Mouse (Mus musculus) midbrain, embryonic 11.5 days (tissue): ENCODE results near the gene Spats2l. TPM values are rescaled to one million over a fixed set of nuclear protein-coding genes. Genes with fewer than 3 reads are reported as not detected.
A peak's percentile ranks its signal among the peaks of the same experiment; 100 is the strongest.

Experiments used
- ATAC-seq: fragments of 200-750 bp; cut with Nextera tagmentation; 2 replicates; pipeline ENCODE4 v1.8.0; 2017; ENCODE audit warnings: moderate TSS enrichment, moderate library complexity; ENCODE audit not compliant: low FRiP score
- DNase-seq: peaks from one replicate; pipeline ENCODE4 v3.0.0; 2015; ENCODE audit warnings: low spot score; ENCODE audit errors: missing footprints
- H3K27ac ChIP-seq: fragments of 300-500 bp; sonication (generic); 2 replicates; pipeline ENCODE4 v1.5.1; 2014; ENCODE audit warnings: low read depth, low read length
- H3K27me3 ChIP-seq: fragments of 300-500 bp; sonication (generic); 2 replicates; pipeline ENCODE4 v1.6.1; 2014; ENCODE audit warnings: mild to moderate bottlenecking, low read length, moderate library complexity, mixed read lengths; ENCODE audit not compliant: control insufficient read depth, insufficient read depth
- H3K36me3 ChIP-seq: fragments of 300-500 bp; sonication (generic); 2 replicates; pipeline ENCODE4 v1.6.1; 2014; ENCODE audit warnings: mild to moderate bottlenecking, low read length, moderate library complexity, mixed read lengths; ENCODE audit not compliant: control insufficient read depth, insufficient read depth
- H3K4me1 ChIP-seq: fragments of 300-500 bp; sonication (generic); 2 replicates; pipeline ENCODE4 v1.6.1; 2014; ENCODE audit warnings: low read length; ENCODE audit not compliant: control insufficient read depth, insufficient read depth
- H3K4me2 ChIP-seq: fragments of 300-500 bp; sonication (generic); 2 replicates; pipeline ENCODE4 v1.6.1; 2014; ENCODE audit warnings: mild to moderate bottlenecking, moderate library complexity
- H3K4me3 ChIP-seq: fragments of 300-500 bp; sonication (generic); 2 replicates; pipeline ENCODE4 v1.5.1; 2014; ENCODE audit warnings: low read depth, low read length
- H3K9ac ChIP-seq: fragments of 300-500 bp; sonication (generic); 2 replicates; pipeline ENCODE4 v1.6.1; 2014; ENCODE audit warnings: low read length
- H3K9me3 ChIP-seq: fragments of 300-500 bp; sonication (generic); 2 replicates; pipeline ENCODE4 v1.6.1; 2016; ENCODE audit warnings: low read length; ENCODE audit not compliant: control insufficient read depth
- WGBS: fragments of 180-500 bp; shearing (Covaris S2); extraction: QIAGEN DNeasy Blood & Tissue Kit; methylation state at CpG from one replicate; pipeline ENCODE4 v1.1.7; 2014; 5-methylcytosine and 5-hydroxymethylcytosine counted together
- polyA plus RNA-seq: library from polyadenylated mRNA; unstranded; fragments of >200 nt; fragmentation: Nextera tagmentation; extraction: Ambion mirVana; gene quantifications from 2 replicates; pipeline ENCODE4 v1.2.1, GENCODE M21; 2014

Gene Spats2l
- polyA plus RNA-seq, 1 experiment from 2014 or later = 33.7 TPM

- peaks cover 17% of the 10 kb centered on the region for H3K4me1 ChIP-seq
- H3K4me3 ChIP-seq = no peak overlapping the region
- peak overlapping the region; percentile 68 for H3K27ac ChIP-seq
- no peak overlapping the region for H3K9ac ChIP-seq
- H3K9me3 ChIP-seq = no peaks in the 10 kb centered on the region
- no peak overlapping the region for H3K4me2 ChIP-seq
- peak; percentile 94 for DNase-seq
- WGBS = 8% methylated on average over 4 of the region's 4 CpGs
- ATAC-seq = peak; percentile 93
- no peaks in the 10 kb centered on the region for H3K27me3 ChIP-seq
- H3K36me3 ChIP-seq = no peaks in the 10 kb centered on the region
Observed at GRCm38 (mm10) chr1:57862024-57862423, 88.1 kb downstream of the Spats2l start.

GRCm38 (mm10) chr1:57868651-57869050 is 94.7 kb downstream of the Spats2l start:
- ATAC-seq (no peak), DNase-seq (no peak)
- H3K27ac ChIP-seq = no peak overlapping the region
- no peaks in the 10 kb centered on the region for H3K27me3 ChIP-seq
- 88% methylated on average over 13 of the region's 13 CpGs for WGBS
- no peaks in the 10 kb centered on the region for H3K9me3 ChIP-seq
- no peak overlapping the region for H3K9ac ChIP-seq
- H3K4me2 ChIP-seq = no peak overlapping the region
- peaks cover 14% of the 10 kb centered on the region for H3K4me1 ChIP-seq
- no peak overlapping the region for H3K4me3 ChIP-seq
- H3K36me3 ChIP-seq = no peaks in the 10 kb centered on the region

GRCm38 (mm10) chr1:57872006-57872405 is 98.0 kb downstream of the Spats2l start:
- DNase-seq (no peak), ATAC-seq (peak; percentile 70)
- peaks cover 20% of the 10 kb centered on the region for H3K4me1 ChIP-seq
- H3K27ac ChIP-seq = peak overlapping the region; percentile 13; the same call in 1 of the 2 replicates
- no peak overlapping the region for H3K4me3 ChIP-seq
- H3K4me2 ChIP-seq = no peak overlapping the region
- no peaks in the 10 kb centered on the region for H3K27me3 ChIP-seq
- H3K9me3 ChIP-seq = no peaks in the 10 kb centered on the region
- 39% methylated on average over 3 of the region's 3 CpGs for WGBS
- H3K9ac ChIP-seq = no peak overlapping the region
- H3K36me3 ChIP-seq = no peaks in the 10 kb centered on the region

- H3K36me3 ChIP-seq = no peaks in the 10 kb centered on the region
- no peak overlapping the region for H3K27ac ChIP-seq
- no peak overlapping the region for H3K4me3 ChIP-seq
- H3K27me3 ChIP-seq = no peaks in the 10 kb centered on the region
- H3K4me2 ChIP-seq = no peak overlapping the region
- WGBS = 76% methylated on average over 7 of the region's 7 CpGs
- peaks cover 20% of the 10 kb centered on the region for H3K4me1 ChIP-seq
- DNase-seq = no peak
- 0 out of 2 replicates have a peak, but pooled peaks have one; percentile 17 for ATAC-seq
- no peaks in the 10 kb centered on the region for H3K9me3 ChIP-seq
- H3K9ac ChIP-seq = no peak overlapping the region
Observed at GRCm38 (mm10) chr1:57873996-57874395, 100.0 kb downstream of the Spats2l start.

GRCm38 (mm10) chr1:57875109-57875508 is 101.1 kb downstream of the Spats2l start:
- H3K4me3 ChIP-seq = no peak overlapping the region
- H3K27me3 ChIP-seq = no peaks in the 10 kb centered on the region
- 71% methylated on average over 6 of the region's 6 CpGs for WGBS
- ATAC-seq (no peak), DNase-seq (no peak)
- no peaks in the 10 kb centered on the region for H3K9me3 ChIP-seq
- H3K27ac ChIP-seq = no peak overlapping the region
- H3K4me2 ChIP-seq = no peak overlapping the region
- no peak overlapping the region for H3K9ac ChIP-seq
- no peaks in the 10 kb centered on the region for H3K36me3 ChIP-seq
- H3K4me1 ChIP-seq = peaks cover 20% of the 10 kb centered on the region

GRCm38 (mm10) chr1:57875512-57875911 is 101.5 kb downstream of the Spats2l start:
- Histone ChIP-seq H3K36me3 (no peaks in the 10 kb centered on the region), H3K4me1 (peaks cover 20% of the 10 kb centered on the region), H3K27me3 (no peaks in the 10 kb centered on the region), H3K4me3 (no peak overlapping the region), H3K9me3 (no peaks in the 10 kb centered on the region), H3K4me2 (peak overlapping the region; percentile 10; the same call in 1 of the 2 replicates), H3K27ac (no peak overlapping the region), H3K9ac (no peak overlapping the region; the same call in 1 of the 2 replicates)
- peak; percentile 26; the same call in 1 of the 2 replicates for ATAC-seq
- no peak for DNase-seq
- 43% methylated on average over 7 of the region's 7 CpGs for WGBS

- H3K9ac ChIP-seq = no peak overlapping the region
- no peaks in the 10 kb centered on the region for H3K27me3 ChIP-seq
- H3K9me3 ChIP-seq = no peaks in the 10 kb centered on the region
- DNase-seq (no peak), ATAC-seq (no peak)
- WGBS = 92% methylated on average over 6 of the region's 6 CpGs
- H3K4me1 ChIP-seq = peaks cover 7% of the 10 kb centered on the region
- H3K4me2 ChIP-seq = no peak overlapping the region
- H3K36me3 ChIP-seq = no peaks in the 10 kb centered on the region
- H3K27ac ChIP-seq = no peak overlapping the region
- H3K4me3 ChIP-seq = no peak overlapping the region
Observed at GRCm38 (mm10) chr1:57878957-57879356, 105.0 kb downstream of the Spats2l start.

- Histone ChIP-seq H3K4me3 (no peak overlapping the region), H3K9me3 (no peaks in the 10 kb centered on the region), H3K4me1 (no peaks in the 10 kb centered on the region), H3K9ac (no peak overlapping the region), H3K36me3 (no peaks in the 10 kb centered on the region), H3K27me3 (no peaks in the 10 kb centered on the region), H3K27ac (no peak overlapping the region), H3K4me2 (no peak overlapping the region)
- DNase-seq = no peak
- WGBS = 80% methylated on average over 2 of the region's 2 CpGs
- no peak for ATAC-seq
Observed at GRCm38 (mm10) chr1:57884867-57885266, 110.9 kb downstream of the Spats2l start.

- 53% methylated on average over 5 of the region's 5 CpGs for WGBS
- Histone ChIP-seq H3K4me1 (peaks cover 3% of the 10 kb centered on the region), H3K9ac (no peak overlapping the region), H3K4me2 (no peak overlapping the region), H3K27me3 (no peaks in the 10 kb centered on the region), H3K9me3 (no peaks in the 10 kb centered on the region), H3K36me3 (no peaks in the 10 kb centered on the region), H3K4me3 (no peak overlapping the region), H3K27ac (no peak overlapping the region)
- DNase-seq = no peak
- ATAC-seq = no peak
Observed at GRCm38 (mm10) chr1:57889803-57890202, 115.8 kb downstream of the Spats2l start.
